Comparison of ENCODE assay signal across 8 mouse cellular contexts in genomic region chr17:56233818-56234469, GRCm38 (mm10). TPM values are rescaled to one million over a fixed set of nuclear protein-coding genes. Genes with fewer than 3 reads are reported as not detected.
DNase-seq lines count a peak whose midpoint lies in the region; ATAC-seq and TF ChIP-seq lines count a peak whose summit lies in the region.

No protein-coding gene starts in this region.

- WGBS in embryonic facial prominence, embryonic 15.5 days = 5% methylated on average over 14 of the region's 14 CpGs
- 3% methylated on average over 14 of the region's 14 CpGs for WGBS in intestine, embryonic 14.5 days
- WGBS in midbrain, embryonic 16.5 days = 3% methylated on average over 14 of the region's 14 CpGs

- H3K27ac ChIP-seq in embryonic facial prominence, embryonic 15.5 days (replicated peaks) = no peak overlapping the region
- H3K27ac ChIP-seq in intestine, embryonic 14.5 days (ENCODE audit: low read depth) = no peak overlapping the region
- H3K27ac ChIP-seq in left cerebral cortex, adult 2 months = peak overlapping the region; percentile 81
- H3K27ac ChIP-seq in midbrain, embryonic 16.5 days (ENCODE audit: low read length) = peak overlapping the region; percentile 70

- H3K9ac ChIP-seq in embryonic facial prominence, embryonic 15.5 days = no peak overlapping the region
- no peak overlapping the region for H3K9ac ChIP-seq in intestine, embryonic 14.5 days (ENCODE audit: low read length)
- 0 out of 2 replicates have a peak overlapping the region, but pooled peaks have one; percentile 26 for H3K9ac ChIP-seq in midbrain, embryonic 16.5 days (ENCODE audit: low read depth, low read length)

- 0 out of 2 replicates have a peak, but pooled peaks have one; percentile 53 for ATAC-seq in embryonic facial prominence, embryonic 15.5 days (ENCODE audit: insufficient number of reproducible peaks, low FRiP score, low TSS enrichment, low read depth)
- ATAC-seq in intestine, embryonic 14.5 days (replicated peaks; ENCODE audit: low FRiP score, low TSS enrichment, low read depth) = peak; percentile 85
- ATAC-seq in midbrain, embryonic 16.5 days = peak; percentile 95

- H3K9me3 ChIP-seq in embryonic facial prominence, embryonic 15.5 days (replicated peaks) = no peaks in the 10 kb centered on the region
- H3K9me3 ChIP-seq in intestine, embryonic 14.5 days (ENCODE audit: control insufficient read depth, low read length) = no peaks in the 10 kb centered on the region
- H3K9me3 ChIP-seq in midbrain, embryonic 16.5 days (replicated peaks; ENCODE audit: control insufficient read depth, low read length, poor library complexity, severe bottlenecking) = no peaks in the 10 kb centered on the region

- intact Hi-C loops in left cerebral cortex, adult 2 months (cut with DNase I) = no loop called here
- intact Hi-C loops in gastrocnemius, postnatal 36 days (cut with DNase I) = no loop called here

- H3K4me3 ChIP-seq in embryonic facial prominence, embryonic 15.5 days (replicated peaks) = no peak overlapping the region
- H3K4me3 ChIP-seq in intestine, embryonic 14.5 days (ENCODE audit: low read depth, low read length) = no peak overlapping the region
- no peak overlapping the region; the same call in 1 of the 2 replicates for H3K4me3 ChIP-seq in left cerebral cortex, adult 2 months
- peak overlapping the region; percentile 18 for H3K4me3 ChIP-seq in midbrain, embryonic 16.5 days (ENCODE audit: low read depth, low read length)

- H3K27me3 ChIP-seq in embryonic facial prominence, embryonic 15.5 days = no peaks in the 10 kb centered on the region
- H3K27me3 ChIP-seq in intestine, embryonic 14.5 days (replicated peaks; ENCODE audit: control insufficient read depth, insufficient read depth, low read length) = no peaks in the 10 kb centered on the region
- peaks cover 1% of the 10 kb centered on the region; the same call in 1 of the 2 replicates for H3K27me3 ChIP-seq in midbrain, embryonic 16.5 days (ENCODE audit: control insufficient read depth, insufficient read depth, low read depth, low read length)

- no peak overlapping the region for H3K4me2 ChIP-seq in embryonic facial prominence, embryonic 15.5 days (replicated peaks)
- no peak overlapping the region for H3K4me2 ChIP-seq in intestine, embryonic 14.5 days (ENCODE audit: low read length)
- H3K4me2 ChIP-seq in midbrain, embryonic 16.5 days (ENCODE audit: low read length) = peak overlapping the region; percentile 57

- TF ChIP-seq CTCF in left cerebral cortex, adult 2 months (IDR thresholded peaks at IDR 0.05) = no peak

- H3K36me3 ChIP-seq in embryonic facial prominence, embryonic 15.5 days = no peaks in the 10 kb centered on the region
- no peaks in the 10 kb centered on the region for H3K36me3 ChIP-seq in intestine, embryonic 14.5 days (ENCODE audit: control insufficient read depth, insufficient read depth, low read length)
- no peaks in the 10 kb centered on the region for H3K36me3 ChIP-seq in midbrain, embryonic 16.5 days (ENCODE audit: control insufficient read depth, insufficient read depth, low read length)

- DNase-seq in 416B (ENCODE audit: low read depth) = peak; percentile 27
- peak; percentile 51 for DNase-seq in adipocyte (ENCODE audit: low spot score)
- DNase-seq in intestine, embryonic 14.5 days (ENCODE audit: low spot score) = peak; percentile 71
- peak; percentile 78 to 80 for DNase-seq in left cerebral cortex, adult 2 months (ENCODE audit: extremely low spot score in 1 of 2, low spot score in 2 of 2)
- DNase-seq in thymus, postnatal 10 days (ENCODE audit: low spot score in 2 of 2) = no peak
- no peak for DNase-seq in gastrocnemius, postnatal 36 days

- no peaks in the 10 kb centered on the region for H3K4me1 ChIP-seq in embryonic facial prominence, embryonic 15.5 days
- no peaks in the 10 kb centered on the region for H3K4me1 ChIP-seq in intestine, embryonic 14.5 days (replicated peaks; ENCODE audit: control insufficient read depth, insufficient read depth, low read length)
- H3K4me1 ChIP-seq in midbrain, embryonic 16.5 days (ENCODE audit: control insufficient read depth, insufficient read depth, low read length) = peaks cover 13% of the 10 kb centered on the region

RNA-seq across cellular contexts. Expression of gene Dpp9, which starts 15.2 kb away (rescaled TPM):
- 37.1 and 40.9 TPM in 2 replicates for polyA plus RNA-seq in embryonic facial prominence, embryonic 15.5 days (2015; fragmentation: Nextera tagmentation; extraction: Ambion mirVana)
- 35.4 and 36.2 TPM in 2 replicates for polyA plus RNA-seq in intestine, embryonic 14.5 days (2014; fragmentation: Nextera tagmentation; extraction: Ambion mirVana)
- 10 to 100 TPM; 70.7 to 74.1 TPM for total RNA-seq in left cerebral cortex, adult 2 months (2021)
- 24.2 and 25.4 TPM in 2 replicates for polyA plus RNA-seq in midbrain, embryonic 16.5 days (2015; fragmentation: Nextera tagmentation; extraction: Ambion mirVana)
- 10 to 100 TPM; 31.6 to 32.2 TPM for total RNA-seq in gastrocnemius, postnatal 36 days (2021)

RNA-seq across cellular contexts. Expression of gene Fem1a, which starts 22.7 kb away (rescaled TPM):
- polyA plus RNA-seq in embryonic facial prominence, embryonic 15.5 days (2015; fragmentation: Nextera tagmentation; extraction: Ambion mirVana) = 15.0 and 15.4 TPM in 2 replicates
- polyA plus RNA-seq in intestine, embryonic 14.5 days (2014; fragmentation: Nextera tagmentation; extraction: Ambion mirVana) = 15.3 and 16.1 TPM in 2 replicates
- total RNA-seq in left cerebral cortex, adult 2 months (2021) = 10 to 100 TPM; 31.8 to 34.6 TPM
- polyA plus RNA-seq in midbrain, embryonic 16.5 days (2015; fragmentation: Nextera tagmentation; extraction: Ambion mirVana) = 15.5 and 18.2 TPM in 2 replicates
- total RNA-seq in gastrocnemius, postnatal 36 days (2021) = 100 to 1,000 TPM; 152 TPM

RNA-seq across cellular contexts. Expression of gene Ticam1, which starts 42.6 kb away (rescaled TPM):
- 6.7 and 7.4 TPM in 2 replicates for polyA plus RNA-seq in embryonic facial prominence, embryonic 15.5 days (2015; fragmentation: Nextera tagmentation; extraction: Ambion mirVana)
- polyA plus RNA-seq in intestine, embryonic 14.5 days (2014; fragmentation: Nextera tagmentation; extraction: Ambion mirVana) = 7.1 and 11.3 TPM in 2 replicates
- total RNA-seq in left cerebral cortex, adult 2 months (2021) = 1 to 10 TPM; 6.9 to 7.2 TPM
- polyA plus RNA-seq in midbrain, embryonic 16.5 days (2015; fragmentation: Nextera tagmentation; extraction: Ambion mirVana) = 1.3 TPM in 2 replicates
- 1 to 10 TPM; 2.0 to 3.2 TPM for total RNA-seq in gastrocnemius, postnatal 36 days (2021)

RNA-seq across cellular contexts. Expression of gene Mydgf, which starts 50.2 kb away (rescaled TPM):
- 102 and 108 TPM in 2 replicates for polyA plus RNA-seq in embryonic facial prominence, embryonic 15.5 days (2015; fragmentation: Nextera tagmentation; extraction: Ambion mirVana)
- polyA plus RNA-seq in intestine, embryonic 14.5 days (2014; fragmentation: Nextera tagmentation; extraction: Ambion mirVana) = 103 and 111 TPM in 2 replicates
- total RNA-seq in left cerebral cortex, adult 2 months (2021) = 10 to 100 TPM; 39.5 to 41.2 TPM
- 65.7 and 71.5 TPM in 2 replicates for polyA plus RNA-seq in midbrain, embryonic 16.5 days (2015; fragmentation: Nextera tagmentation; extraction: Ambion mirVana)
- 10 to 100 TPM; 16.9 to 17.6 TPM for total RNA-seq in gastrocnemius, postnatal 36 days (2021)

RNA-seq across cellular contexts. Expression of gene Plin3, which starts 58.7 kb away (rescaled TPM):
- polyA plus RNA-seq in embryonic facial prominence, embryonic 15.5 days (2015; fragmentation: Nextera tagmentation; extraction: Ambion mirVana) = 89.5 and 92.6 TPM in 2 replicates
- polyA plus RNA-seq in intestine, embryonic 14.5 days (2014; fragmentation: Nextera tagmentation; extraction: Ambion mirVana) = 88.2 and 95.1 TPM in 2 replicates
- 10 to 100 TPM in 1 of 2 experiments, 1 to 10 TPM in 1; 7.7 to 11.4 TPM for total RNA-seq in left cerebral cortex, adult 2 months (2021)
- polyA plus RNA-seq in midbrain, embryonic 16.5 days (2015; fragmentation: Nextera tagmentation; extraction: Ambion mirVana) = 10.7 and 12.3 TPM in 2 replicates
- 10 to 100 TPM; 44.4 to 45.7 TPM for total RNA-seq in gastrocnemius, postnatal 36 days (2021)

Comparison
In these comparisons a context has a peak if more than half of its experiments do, and no peak if none do; other contexts are left out.
1. DNase-seq: peak in 416B (single experiment), adipocyte (single experiment), intestine, embryonic 14.5 days (single experiment) and left cerebral cortex, adult 2 months (2 of 2); none in thymus, postnatal 10 days (0 of 2) and gastrocnemius, postnatal 36 days (0 of 2).
2. H3K27ac ChIP-seq: peak in left cerebral cortex, adult 2 months (single experiment) and midbrain, embryonic 16.5 days (single experiment); none in embryonic facial prominence, embryonic 15.5 days (single experiment) and intestine, embryonic 14.5 days (single experiment).
3. Peak in every context shown above with its lines, with median percentiles within 50 percentile points of each other: ATAC-seq.